Mouse (Mus musculus): ENCODE measurements around the gene F11r.
A peak's percentile ranks its signal among the peaks of the same experiment; 100 is the strongest.

F11r gene

DNA sequence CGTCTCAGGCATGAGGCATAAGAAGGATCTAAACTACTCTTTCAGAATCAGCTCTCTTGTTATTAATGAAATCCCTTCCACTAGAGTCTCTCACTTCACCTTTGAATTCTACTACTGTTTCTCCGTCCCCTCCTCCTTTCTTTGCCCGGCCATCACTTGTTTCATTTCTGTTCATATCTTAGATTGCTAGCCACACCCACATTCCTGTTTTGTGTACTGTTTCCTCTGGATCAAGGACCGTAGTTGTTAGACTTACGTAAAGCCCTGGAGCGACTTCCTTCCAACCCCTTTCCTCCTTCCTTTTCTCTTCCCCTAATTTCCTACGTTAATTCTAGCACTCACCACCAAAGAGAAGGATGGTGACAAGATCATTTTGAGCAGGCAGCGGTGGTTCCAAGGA, 1.7 kb downstream of the F11r start:
- peak; percentile 45 for DNase-seq

GRCm38 (mm10) chr1:171440025-171440725, 2.8 kb downstream of the F11r start:
- peak; percentile 90 for DNase-seq

GRCm38 (mm10) chr1:171441466-171442412, 4.4 kb downstream of the F11r start:
- peak; percentile 65 for DNase-seq

DNA sequence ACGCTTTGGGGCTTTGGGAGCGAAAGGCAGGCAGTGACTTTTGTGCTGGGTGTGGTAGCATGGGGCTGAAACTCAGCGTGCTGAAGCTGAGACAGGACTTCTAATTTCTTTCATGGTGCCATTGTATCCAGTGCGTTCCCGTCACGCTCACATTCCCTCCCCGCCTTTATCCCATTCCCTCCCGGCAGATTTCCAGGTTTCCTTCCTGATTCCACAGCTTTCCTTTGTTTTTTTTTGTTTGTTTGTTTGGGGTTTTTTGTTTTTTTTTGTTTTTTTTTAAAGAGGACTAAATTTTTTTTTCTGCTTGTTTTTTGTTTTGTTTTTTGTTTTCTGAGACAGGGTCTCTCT, 5.1 kb downstream of the F11r start:
- DNase-seq = peak; percentile 48

DNA sequence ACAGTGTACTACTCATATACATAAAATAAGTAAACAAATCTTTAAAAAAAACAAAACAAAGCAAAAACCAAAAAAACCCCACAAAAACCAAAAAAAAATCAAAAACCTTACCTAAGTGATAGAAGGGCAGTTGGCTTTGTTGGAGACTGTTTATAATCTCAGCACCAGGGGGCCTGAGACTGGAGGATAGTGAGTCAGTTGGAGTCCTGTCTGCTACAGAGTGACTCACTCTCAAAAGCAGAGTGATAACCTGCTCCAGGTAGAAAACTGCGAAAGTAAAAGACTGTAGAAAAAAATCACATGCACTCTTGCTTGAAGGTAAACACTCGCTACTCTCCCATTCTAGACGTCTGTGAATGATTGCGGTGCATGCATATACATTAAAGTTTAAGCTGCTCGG, 7.7 kb downstream of the F11r start:
- DNase-seq = no peak

GRCm38 (mm10) chr1:171446854-171447253, 9.5 kb downstream of the F11r start:
- DNase-seq = no peak

- no peak for DNase-seq
Measured at GRCm38 (mm10) chr1:171447692-171448091, 10.4 kb downstream of the F11r start.

DNA sequence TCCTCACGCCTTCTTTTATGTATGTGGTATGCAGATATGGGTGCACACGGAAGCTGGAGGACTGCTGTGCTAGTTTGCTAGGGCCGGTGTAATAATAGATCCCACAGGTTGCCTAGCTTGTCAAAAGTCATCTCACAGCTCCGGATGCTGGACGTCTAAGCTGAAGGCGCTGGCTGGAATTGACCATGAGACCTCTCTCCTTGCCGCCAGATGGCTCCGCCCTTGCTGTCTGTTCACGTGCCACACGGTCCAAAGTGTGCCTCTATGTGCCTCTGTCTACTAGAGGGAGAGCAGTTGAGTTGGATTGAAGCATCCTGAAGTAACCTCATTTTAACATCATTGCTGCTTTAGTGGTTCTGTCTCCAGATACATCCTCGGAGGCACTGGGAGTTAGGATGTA, 12.7 kb downstream of the F11r start:
- no peak for DNase-seq

DNA sequence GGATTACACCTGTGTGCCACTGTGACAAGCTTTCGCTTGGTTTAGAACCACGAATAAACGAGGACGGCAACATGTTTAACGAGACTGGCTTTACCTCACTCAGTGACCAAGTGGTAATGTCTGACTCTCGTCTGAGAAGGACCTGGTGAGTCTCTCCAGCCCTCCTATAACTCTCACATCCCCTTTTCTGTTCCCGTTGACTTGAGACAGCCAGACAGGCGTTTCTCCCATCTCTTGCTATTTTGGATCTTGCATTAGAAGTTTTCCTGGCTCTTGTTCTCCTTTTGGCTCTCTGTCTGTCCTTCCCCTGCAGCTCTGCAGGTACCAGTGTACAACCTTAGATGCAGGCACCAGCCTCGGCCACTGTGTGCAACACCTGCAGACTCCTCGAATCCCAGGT, 13.7 kb downstream of the F11r start:
- DNase-seq = no peak

DNA sequence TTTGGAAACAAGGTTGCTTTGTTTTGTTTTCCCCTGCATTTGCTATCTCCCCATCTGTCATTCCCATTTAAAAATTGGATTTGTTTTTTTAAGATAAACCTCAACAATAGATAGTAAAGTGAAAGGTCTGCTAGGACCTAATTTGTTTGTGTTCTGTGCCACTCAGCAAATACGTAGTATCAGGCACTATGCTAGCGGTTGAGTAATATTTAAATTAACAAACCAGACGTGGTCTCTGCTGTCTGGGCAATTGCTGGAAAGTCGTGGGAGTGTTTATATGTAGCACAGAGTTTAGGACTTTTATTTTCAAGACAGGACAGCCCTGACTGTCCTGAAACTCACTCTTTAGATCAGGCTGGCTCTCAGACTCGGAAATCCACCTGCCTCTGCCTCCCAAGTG, 15.2 kb downstream of the F11r start:
- DNase-seq = no peak

GRCm38 (mm10) chr1:171452923-171453322, 15.6 kb downstream of the F11r start:
- DNase-seq = no peak

GRCm38 (mm10) chr1:171454926-171455325, 17.6 kb downstream of the F11r start:
- no peak for DNase-seq

DNA sequence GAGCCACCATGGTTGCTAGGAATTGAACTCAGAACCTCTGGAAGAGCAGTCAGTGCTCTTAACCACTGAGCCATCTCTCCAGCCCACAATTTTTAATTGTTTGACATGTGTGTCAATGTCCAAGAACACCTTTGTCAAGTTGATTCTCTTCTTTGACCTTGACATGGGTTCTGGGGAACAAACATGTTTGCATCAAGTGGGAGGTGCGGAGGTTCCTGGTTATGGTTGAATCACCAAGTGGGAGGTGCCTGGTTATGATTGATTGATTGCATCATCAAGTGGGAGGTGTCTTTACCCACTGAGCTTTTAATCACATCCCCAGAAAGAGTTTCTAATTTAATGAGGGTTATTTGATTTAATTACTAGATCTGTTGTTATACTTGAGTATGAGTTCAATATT, 20.2 kb downstream of the F11r start:
- DNase-seq = no peak

DNA sequence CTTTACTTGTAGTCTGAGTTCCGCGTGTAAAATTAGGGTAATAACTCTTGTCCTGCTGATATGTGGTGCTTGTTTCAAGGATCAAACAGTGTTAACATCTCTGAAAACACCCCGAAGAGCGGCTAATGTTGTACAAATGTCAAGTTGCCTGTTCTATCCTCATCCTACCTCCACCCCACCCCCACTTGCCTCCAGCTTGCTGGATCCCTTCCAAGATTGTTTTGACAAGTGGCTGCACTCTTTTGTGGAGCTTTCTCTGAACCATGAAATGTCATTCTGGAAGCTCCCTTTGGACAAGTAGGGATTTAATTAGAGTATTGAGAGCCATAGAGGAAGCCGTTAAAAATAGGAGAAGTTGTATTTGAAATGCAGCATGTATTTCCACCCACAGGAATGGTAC, 22.5 kb downstream of the F11r start:
- DNase-seq = peak; percentile 56

DNA sequence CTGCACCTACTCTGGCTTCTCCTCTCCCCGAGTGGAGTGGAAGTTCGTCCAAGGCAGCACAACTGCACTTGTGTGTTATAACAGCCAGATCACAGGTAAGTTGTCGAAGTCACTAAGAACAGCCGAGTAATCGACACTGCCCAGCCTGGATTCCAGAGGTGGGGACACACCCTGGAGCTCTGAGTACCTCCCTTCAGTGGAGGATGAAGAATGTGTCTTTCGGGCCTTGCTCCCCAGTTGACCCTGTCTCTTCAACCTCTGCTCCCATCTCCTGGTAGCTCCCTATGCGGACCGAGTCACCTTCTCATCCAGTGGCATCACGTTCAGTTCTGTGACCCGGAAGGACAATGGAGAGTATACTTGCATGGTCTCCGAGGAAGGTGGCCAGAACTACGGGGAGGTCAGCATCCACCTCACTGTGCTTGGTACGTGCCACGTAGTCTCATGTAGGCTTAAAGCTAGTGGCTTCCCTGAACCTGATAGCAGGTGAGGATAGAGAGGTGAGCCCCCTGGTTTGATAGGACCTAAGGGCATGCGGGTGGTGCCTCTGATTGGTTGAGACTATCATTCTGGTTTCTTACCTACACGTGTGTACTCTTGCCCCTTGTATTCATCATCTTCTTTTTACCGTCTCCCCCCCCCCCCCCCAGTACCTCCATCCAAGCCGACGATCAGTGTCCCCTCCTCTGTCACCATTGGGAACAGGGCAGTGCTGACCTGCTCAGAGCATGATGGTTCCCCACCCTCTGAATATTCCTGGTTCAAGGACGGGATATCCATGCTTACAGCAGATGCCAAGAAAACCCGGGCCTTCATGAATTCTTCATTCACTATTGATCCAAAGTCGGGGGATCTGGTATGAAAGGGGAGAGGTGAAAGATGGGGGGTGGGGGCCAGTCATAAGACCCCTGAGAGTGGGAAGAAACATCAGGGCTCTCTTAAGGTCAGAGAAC, 23.5 kb downstream of the F11r start:
- no peak for DNase-seq

DNA sequence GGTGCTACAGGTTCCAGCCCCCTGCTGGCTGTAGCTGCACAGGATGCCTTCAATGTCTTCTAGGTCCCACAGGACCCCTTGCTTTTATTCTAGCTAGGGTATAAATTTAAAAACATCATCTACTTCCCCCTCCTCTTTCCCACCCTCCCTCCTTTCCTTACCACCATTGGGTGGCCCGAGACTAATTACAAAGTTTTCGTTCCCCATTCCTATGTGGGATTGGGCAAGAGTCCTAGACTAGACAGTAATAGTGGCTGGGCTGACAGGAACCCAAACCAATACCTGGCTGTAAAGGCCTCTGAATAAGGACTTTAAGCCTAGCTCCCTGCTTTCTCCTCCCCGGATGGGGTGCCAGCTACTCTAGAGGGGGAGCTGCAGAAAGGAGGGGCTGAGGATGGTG, 25.8 kb downstream of the F11r start:
- no peak for DNase-seq

- DNase-seq = no peak
Measured at GRCm38 (mm10) chr1:171465749-171466412, 28.5 kb downstream of the F11r start.

DNA sequence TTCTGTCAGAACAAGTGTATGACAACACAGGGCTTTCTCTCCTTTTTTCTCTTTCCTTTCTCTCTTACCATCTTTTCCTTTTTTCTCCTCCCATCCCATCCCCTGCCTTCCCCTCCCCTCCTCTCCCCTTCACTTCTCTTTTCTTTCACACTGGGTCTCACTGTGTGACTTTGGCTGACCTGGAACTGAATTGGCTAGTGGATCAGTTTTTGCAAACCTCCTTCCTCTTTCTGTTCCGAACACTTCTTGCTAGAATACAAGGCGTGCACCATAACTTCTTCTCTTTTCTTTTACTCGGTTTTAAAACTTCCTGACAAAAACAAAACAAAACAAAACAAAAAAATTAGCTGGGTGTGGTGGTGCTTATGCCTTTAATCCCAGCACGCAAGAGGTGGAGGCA, 29.2 kb downstream of the F11r start:
- DNase-seq = no peak

DNA sequence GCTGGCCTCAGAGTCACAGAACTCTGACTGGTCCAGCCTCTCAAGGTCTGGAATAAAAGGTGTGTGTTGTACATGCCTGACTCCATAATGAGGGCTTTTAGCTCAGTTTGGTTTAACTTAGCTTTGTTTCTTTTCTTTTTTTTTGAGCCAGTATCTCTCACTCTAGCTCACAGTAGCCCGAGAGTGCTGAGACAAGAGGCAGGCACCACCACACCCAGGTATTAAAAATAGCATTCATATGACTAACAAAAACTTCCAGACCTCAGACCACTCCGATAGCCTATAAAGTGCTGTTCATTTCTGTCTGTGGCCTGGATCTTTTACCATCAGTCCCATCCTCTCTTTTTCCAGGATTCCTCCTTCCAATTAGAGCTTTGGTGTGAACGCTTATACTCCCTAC, 32.3 kb downstream of the F11r start:
- DNase-seq = no peak

DNA sequence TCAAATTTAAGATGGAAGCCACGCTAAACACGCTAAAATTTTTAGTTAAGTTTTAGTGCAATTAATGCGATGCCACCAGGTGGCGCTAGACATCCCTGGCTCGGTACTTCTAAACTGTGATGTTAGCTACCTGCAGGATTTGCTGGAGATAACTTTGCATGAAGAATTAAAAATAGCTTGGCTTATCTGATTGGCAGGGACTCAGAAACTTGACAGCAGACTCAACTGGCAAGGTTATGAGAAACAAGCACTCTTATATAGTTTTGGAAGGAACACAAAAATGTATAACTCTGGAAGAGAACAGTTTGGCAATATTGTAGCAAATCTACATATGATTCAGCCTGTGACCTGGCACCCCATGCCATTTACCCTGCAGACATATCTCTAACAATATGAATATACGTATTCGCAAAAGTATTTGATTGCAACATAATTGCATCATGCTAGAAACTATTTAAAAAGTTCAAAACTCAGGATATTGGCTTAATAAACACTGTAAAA, 33.1 kb downstream of the F11r start:
- peak; percentile 73 for DNase-seq

DNA sequence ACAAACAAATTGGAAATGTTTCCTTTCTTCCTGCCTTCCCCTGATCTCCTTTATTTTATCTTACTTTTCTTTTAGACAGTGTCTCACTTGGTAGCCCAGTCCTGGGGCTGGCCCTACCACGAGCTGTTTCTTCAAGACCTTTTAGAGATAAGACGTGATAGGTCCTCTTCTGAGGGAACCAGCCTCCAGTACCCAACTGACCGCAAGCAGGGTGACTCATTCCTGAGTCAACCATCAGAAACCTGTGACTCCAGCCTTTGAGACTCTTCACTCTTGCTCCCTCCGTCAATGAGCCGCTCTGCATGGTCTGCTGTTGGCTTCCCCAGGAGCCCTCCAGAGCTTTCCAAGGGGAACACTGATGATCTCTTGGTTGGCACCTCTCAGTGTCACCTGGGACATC, 33.6 kb downstream of the F11r start:
- DNase-seq = no peak

- no peak for DNase-seq
Measured at GRCm38 (mm10) chr1:171471452-171471851, 34.1 kb downstream of the F11r start.

Measured in kidney, postnatal 14 days (tissue).